Mouse (Mus musculus): ENCODE measurements around the gene Npas3.

- TF ChIP-seq EP300 (IDR thresholded peaks at IDR 0.05; ENCODE audit: insufficient read depth, low read depth, low read length) (no peak), CTCF (IDR thresholded peaks at IDR 0.05; ENCODE audit: low read depth, low read length) (no peak)
Measured at GRCm38 (mm10) chr12:53973414-53973813, 724.9 kb downstream of the Npas3 start.

Data from ES-Bruce4 (cell line).